Mouse (Mus musculus) layer of hippocampus, postnatal 10 days (tissue): Measurements from ENCODE around the gene Gm10645. TPM values are rescaled to one million over a fixed set of nuclear protein-coding genes. Genes with fewer than 3 reads are reported as not detected.

Experiments used
- DNase-seq, 2 experiments: peaks; one replicate each; pipeline ENCODE4 v3.0.0; 2021; ENCODE audit warnings: low spot score in 2 of 2
- long read RNA-seq: library from polyadenylated mRNA; stranded (forward); transcript quantifications from one replicate; pipeline ENCODE4 v2.0.0, GENCODE M21; 2023
- total RNA-seq, 2 experiments: library from RNA; stranded (reverse); gene quantifications; 2 replicates each; pipeline ENCODE4 v1.2.3; 2021

Gm10645 gene
- 1 to 10 TPM; 1.4 to 1.7 TPM for total RNA-seq
- long read RNA-seq, partial matches to known transcripts, result 0 of 2 reads
- long read RNA-seq, other reads (novel, unspliced or antisense), result 0 of 2 reads

- DNase-seq, result peak; percentile 64 to 75
Observed at GRCm38 (mm10) chr8:83165931-83166867, at the start of gene Gm10645. Gene Gm10645, minus strand, starts transcription at chr8:83166170.

GRCm38 (mm10) chr8:83215065-83215464, 49.1 kb upstream of the Gm10645 start:
- DNase-seq, result no peak

GRCm38 (mm10) chr8:83210676-83211075, 44.7 kb upstream of the Gm10645 start:
- DNase-seq, result no peak

GRCm38 (mm10) chr8:83209581-83209980, 43.6 kb upstream of the Gm10645 start:
- no peak for DNase-seq

GRCm38 (mm10) chr8:83205907-83206306, 39.9 kb upstream of the Gm10645 start:
- no peak for DNase-seq

GRCm38 (mm10) chr8:83202946-83203345, 37.0 kb upstream of the Gm10645 start:
- DNase-seq, result no peak

- peak; percentile 28 to 45 for DNase-seq
Observed at GRCm38 (mm10) chr8:83200191-83201177, 34.5 kb upstream of the Gm10645 start.

- DNase-seq, result peak in 1 of 2 experiments; percentile 18
Observed at GRCm38 (mm10) chr8:83199715-83200114, 33.7 kb upstream of the Gm10645 start.

- DNase-seq, result peak; percentile 44 to 51
Observed at GRCm38 (mm10) chr8:83196088-83196487, 30.1 kb upstream of the Gm10645 start.

- DNase-seq, result no peak
Observed at GRCm38 (mm10) chr8:83189538-83190095, 23.6 kb upstream of the Gm10645 start.

GRCm38 (mm10) chr8:83187363-83187962, 21.5 kb upstream of the Gm10645 start:
- no peak for DNase-seq

GRCm38 (mm10) chr8:83186376-83186775, 20.4 kb upstream of the Gm10645 start:
- DNase-seq, result no peak

GRCm38 (mm10) chr8:83182784-83183183, 16.8 kb upstream of the Gm10645 start:
- DNase-seq, result no peak

GRCm38 (mm10) chr8:83181851-83182482, 16.0 kb upstream of the Gm10645 start:
- no peak for DNase-seq

GRCm38 (mm10) chr8:83178228-83178742, 12.3 kb upstream of the Gm10645 start:
- no peak for DNase-seq

- DNase-seq, result no peak
Observed at GRCm38 (mm10) chr8:83177317-83178195, 11.6 kb upstream of the Gm10645 start.

- no peak for DNase-seq
Observed at GRCm38 (mm10) chr8:83176785-83177184, 10.8 kb upstream of the Gm10645 start.

- DNase-seq, result peak in 1 of 2 experiments; percentile 49
Observed at GRCm38 (mm10) chr8:83175680-83176079, 9.7 kb upstream of the Gm10645 start.

GRCm38 (mm10) chr8:83170894-83171293, 4.9 kb upstream of the Gm10645 start:
- no peak for DNase-seq
